Mouse (Mus musculus) spleen, adult 2 months (tissue): Measurements from ENCODE around the gene Olfr374.
"Not testable (repeated sequence)": the region's sequence is repeated elsewhere in the genome, so short reads cannot be mapped to it uniquely, and the experiment has no call there.

Experiments used
- CTCF ChIP-seq: fragments of 200-500 bp; IDR thresholded peaks from 2 replicates; pipeline ENCODE4 v1.5.1; 2011; ENCODE audit warnings: mild to moderate bottlenecking, inconsistent platforms; ENCODE audit not compliant: insufficient read depth, insufficient read length, insufficient replicate concordance; ENCODE audit errors: extremely low read depth
- POLR2A ChIP-seq: fragments of 200-500 bp; IDR thresholded peaks from 2 replicates; pipeline ENCODE4 v1.6.1; 2011; ENCODE audit warnings: low read depth, low read length, inconsistent platforms

DNA sequence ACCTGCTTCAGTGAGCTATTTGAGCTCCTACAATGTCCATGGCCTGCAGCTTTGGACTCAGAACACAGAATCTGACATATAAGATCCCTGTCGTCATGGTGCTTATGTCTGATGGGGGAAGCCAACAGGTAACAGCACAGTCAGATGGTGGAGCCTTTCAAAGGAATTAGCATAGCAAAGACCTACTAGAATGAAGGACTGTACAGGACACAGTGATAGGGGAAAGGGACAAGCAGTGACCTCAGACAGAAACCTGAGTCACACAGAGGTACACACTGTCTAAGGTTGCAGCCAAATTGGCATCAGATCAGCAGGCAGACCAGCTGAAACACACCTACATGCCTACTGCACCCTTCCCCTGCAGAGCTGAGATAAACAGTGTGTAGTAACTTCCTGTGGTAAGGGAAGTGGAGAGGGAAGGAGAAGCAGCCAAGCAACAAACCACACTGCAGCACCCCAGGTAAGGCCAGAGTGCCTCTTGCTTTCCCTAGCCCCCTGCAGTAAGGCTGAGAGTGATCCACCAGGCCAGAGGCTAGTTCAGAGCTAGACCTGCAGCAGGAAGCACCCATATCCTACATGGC is 39.9 kb upstream of the Olfr374 start:
- not testable (repeated sequence) for TF ChIP-seq POLR2A, CTCF
